29 mouse cellular contexts compared by ENCODE assay signal in genomic region chr6:113998413-113998812, GRCm38 (mm10). TPM values are rescaled to one million over a fixed set of nuclear protein-coding genes. Genes with fewer than 3 reads are reported as not detected.
DNase-seq lines count a peak whose midpoint lies in the region; ATAC-seq and TF ChIP-seq lines count a peak whose summit lies in the region.
"Had no signal": no experiment of that assay in that cellular context is flagged by ENCODE, and none has a peak within 500 bp of the region (broad histone marks: within the 10 kb centered on the region; RNA-seq: fewer than 3 reads in every experiment).

No protein-coding gene starts in this region.

- peaks cover 20% of the 10 kb centered on the region for H3K4me1 ChIP-seq in olfactory bulb, adult 2 months (ENCODE audit: control insufficient read depth, insufficient read depth, low read length)
- H3K4me1 ChIP-seq: embryonic facial prominence, embryonic 12.5 days; heart, embryonic 13.5 days; stomach, embryonic 15.5 days had no signal

- ATAC-seq in cerebellum, adult (ENCODE audit: insufficient number of reproducible peaks, low FRiP score, low TSS enrichment): peak; percentile 60; the same call in 1 of the 2 replicates
- ATAC-seq: forebrain, embryonic 14.5 days; intestine, postnatal 0 days; midbrain, embryonic 16.5 days had no signal

- peak overlapping the region; percentile 48; the same call in 1 of the 2 replicates for H3K27ac ChIP-seq in olfactory bulb, adult 2 months (ENCODE audit: insufficient read depth, low read depth, low read length)
- H3K27ac ChIP-seq: embryonic facial prominence, embryonic 12.5 days; gastrocnemius, adult 2 months; heart, embryonic 13.5 days; hindbrain, embryonic 14.5 days; liver, embryonic 14.5 days; stomach, embryonic 15.5 days had no signal

- no peak for DNase-seq in cerebellum, postnatal 4 days (ENCODE audit: low spot score in 2 of 2)
- DNase-seq in right cerebral cortex, postnatal 36 days (ENCODE audit: low spot score in 2 of 2): peak; percentile 30 to 59
- DNase-seq in right cerebral cortex, postnatal 4 days: no peak
- DNase-seq in cerebellum, postnatal 10 days: peak; percentile 70 to 73
- no peak for DNase-seq in adrenal gland, postnatal 4 days (ENCODE audit: low spot score in 2 of 2)
- DNase-seq in gastrocnemius, postnatal 10 days: no peak
- DNase-seq: adrenal gland, postnatal 14 days; embryo, embryonic 11 days; gastrocnemius, adult 2 months; heart, postnatal 10 days; kidney, adult 9 months; kidney, postnatal 10 days; liver; lung, adult 2 months; lung, postnatal 10 days; thymus, postnatal 14 days had no signal

- no peak for TF ChIP-seq POLR2A in olfactory bulb, adult 2 months (IDR thresholded peaks at IDR 0.05; ENCODE audit: insufficient read depth, low read depth, low read length)

- no peak overlapping the region for H3K4me3 ChIP-seq in olfactory bulb, adult 2 months (ENCODE audit: insufficient read depth, low read depth, low read length)
- H3K4me3 ChIP-seq: embryonic facial prominence, embryonic 12.5 days; gastrocnemius, adult 2 months; heart, embryonic 13.5 days; stomach, embryonic 15.5 days had no signal

- no peak for TF ChIP-seq CTCF in olfactory bulb, adult 2 months (IDR thresholded peaks at IDR 0.05; ENCODE audit: insufficient read depth, low read depth, low read length)

- WGBS in olfactory bulb, adult 2 months: 54% methylated on average over 2 of the region's 2 CpGs

RNA-seq across cellular contexts. Expression of gene Atp2b2, which starts 44.0 kb away (rescaled TPM):
- polyA plus RNA-seq in olfactory bulb, adult 2 months (2012; ENCODE audit: insufficient read depth, insufficient read length, low replicate concordance, missing spikeins): 95.7 and 105 TPM in 2 replicates
- total RNA-seq in adrenal gland, postnatal 4 days (2021): 1 to 10 TPM; 7.6 to 8.4 TPM
- under 1 TPM; 0.82 to 0.84 TPM for total RNA-seq in gastrocnemius, postnatal 10 days (2021)
- total RNA-seq: hematopoietic stem cell, adult 5-6 weeks; neutrophil, adult 5-6 weeks had no signal
- polyA plus RNA-seq: G1E had no signal

Comparison
In these comparisons a context has a peak if more than half of its experiments do, and no peak if none do; other contexts are left out.
1. DNase-seq: peak in right cerebral cortex, postnatal 36 days (2 of 2) and cerebellum, postnatal 10 days (2 of 2); none in cerebellum, postnatal 4 days (0 of 2), right cerebral cortex, postnatal 4 days (single experiment), adrenal gland, postnatal 4 days (0 of 2) and gastrocnemius, postnatal 10 days (single experiment).
2. RNA of gene Atp2b2, which starts 44.0 kb away (total RNA-seq): 7.6 to 8.4 TPM in adrenal gland, postnatal 4 days; 0.82 to 0.84 TPM in gastrocnemius, postnatal 10 days; every median in the first group is over 4 times any median in the second.